Comparison of ENCODE assay signal across 21 mouse cellular contexts in the genomic region with DNA sequence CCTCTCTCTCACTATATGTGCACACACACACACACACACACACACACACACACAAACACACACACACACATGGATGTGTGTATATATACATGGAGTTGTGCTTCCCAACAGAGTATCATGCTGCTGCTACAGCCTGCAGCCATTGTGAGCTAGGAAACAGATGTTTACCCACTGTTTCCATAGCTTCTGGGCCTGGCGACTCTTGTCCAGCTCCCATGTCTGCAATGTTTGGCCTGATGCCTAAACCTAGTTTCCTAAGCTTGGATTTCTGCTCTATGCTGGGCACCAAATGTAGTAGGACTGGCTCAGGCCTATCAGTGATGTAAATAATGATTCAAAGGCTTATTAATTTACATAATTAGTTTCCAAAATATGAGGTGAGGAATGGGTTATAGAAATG.
DNase-seq lines count a peak whose midpoint lies in the region; ATAC-seq and TF ChIP-seq lines count a peak whose summit lies in the region.
"Had no signal": no experiment of that assay in that cellular context is flagged by ENCODE, and none has a peak within 500 bp of the region (broad histone marks: within the 10 kb centered on the region; RNA-seq: fewer than 3 reads in every experiment).

No protein-coding gene starts in this region.

- H3K4me1 ChIP-seq in lung, embryonic 14.5 days (ENCODE audit: insufficient read depth), result no peaks in the 10 kb centered on the region
- H3K4me1 ChIP-seq in limb, embryonic 14.5 days (ENCODE audit: control insufficient read depth, insufficient read depth, low read length), result no peaks in the 10 kb centered on the region
- H3K4me1 ChIP-seq in forebrain, embryonic 15.5 days, result no peaks in the 10 kb centered on the region
- H3K4me1 ChIP-seq: embryonic facial prominence, embryonic 13.5 days; forebrain, embryonic 12.5 days; heart, embryonic 13.5 days had no signal

- H3K27ac ChIP-seq in lung, embryonic 14.5 days (ENCODE audit: low read depth), result no peak overlapping the region
- no peak overlapping the region for H3K27ac ChIP-seq in limb, embryonic 14.5 days (replicated peaks; ENCODE audit: low read depth, low read length)
- H3K27ac ChIP-seq in forebrain, embryonic 15.5 days (replicated peaks), result no peak overlapping the region
- H3K27ac ChIP-seq: embryonic facial prominence, embryonic 13.5 days; forebrain, embryonic 12.5 days; gastrocnemius, adult 2 months; heart, embryonic 13.5 days had no signal

- no peak for TF ChIP-seq CTCF in lung, embryonic 14.5 days (IDR thresholded peaks at IDR 0.05; ENCODE audit: low read depth)

- no peaks in the 10 kb centered on the region for H3K9me3 ChIP-seq in lung, embryonic 14.5 days (ENCODE audit: low read depth, low read length)
- H3K9me3 ChIP-seq in limb, embryonic 14.5 days (ENCODE audit: control insufficient read depth, low read length), result no peaks in the 10 kb centered on the region
- H3K9me3 ChIP-seq in forebrain, embryonic 15.5 days, result no peaks in the 10 kb centered on the region
- H3K9me3 ChIP-seq: embryonic facial prominence, embryonic 13.5 days; forebrain, embryonic 12.5 days had no signal

- ATAC-seq in cerebellum, adult (ENCODE audit: insufficient number of reproducible peaks, low FRiP score, low TSS enrichment), result no peak
- peak; percentile 75; the same call in 1 of the 2 replicates for ATAC-seq in lung, embryonic 14.5 days (ENCODE audit: insufficient read depth)
- no peak for ATAC-seq in limb, embryonic 14.5 days (ENCODE audit: low FRiP score, low read depth)
- no peak for ATAC-seq in forebrain, embryonic 15.5 days (replicated peaks)
- ATAC-seq: activated CD4-positive, CD25-positive, alpha-beta regulatory T cell, adult 4 months; hindbrain, embryonic 16.5 days; Patski had no signal

- H3K4me3 ChIP-seq in lung, embryonic 14.5 days (ENCODE audit: low read depth, low read length), result no peak overlapping the region
- no peak overlapping the region for H3K4me3 ChIP-seq in limb, embryonic 14.5 days (replicated peaks; ENCODE audit: low read length)
- no peak overlapping the region for H3K4me3 ChIP-seq in forebrain, embryonic 15.5 days
- H3K4me3 ChIP-seq: embryonic facial prominence, embryonic 13.5 days; forebrain, embryonic 12.5 days; gastrocnemius, adult 2 months; heart, embryonic 13.5 days had no signal

- no peaks in the 10 kb centered on the region for H3K36me3 ChIP-seq in lung, embryonic 14.5 days (ENCODE audit: insufficient read depth)
- no peaks in the 10 kb centered on the region for H3K36me3 ChIP-seq in limb, embryonic 14.5 days (ENCODE audit: control insufficient read depth, insufficient read depth, low read length)
- no peaks in the 10 kb centered on the region for H3K36me3 ChIP-seq in forebrain, embryonic 15.5 days
- H3K36me3 ChIP-seq: embryonic facial prominence, embryonic 13.5 days; forebrain, embryonic 12.5 days; heart, embryonic 13.5 days had no signal

- no peaks in the 10 kb centered on the region for H3K27me3 ChIP-seq in lung, embryonic 14.5 days (ENCODE audit: insufficient read depth, low read length)
- no peaks in the 10 kb centered on the region for H3K27me3 ChIP-seq in limb, embryonic 14.5 days (ENCODE audit: control insufficient read depth, insufficient read depth, low read length)
- H3K27me3 ChIP-seq in forebrain, embryonic 15.5 days, result no peaks in the 10 kb centered on the region
- H3K27me3 ChIP-seq: embryonic facial prominence, embryonic 13.5 days; forebrain, embryonic 12.5 days; heart, embryonic 13.5 days had no signal

- H3K4me2 ChIP-seq in lung, embryonic 14.5 days, result no peak overlapping the region
- H3K4me2 ChIP-seq in limb, embryonic 14.5 days (replicated peaks; ENCODE audit: low read depth, low read length, severe bottlenecking), result no peak overlapping the region
- no peak overlapping the region for H3K4me2 ChIP-seq in forebrain, embryonic 15.5 days (replicated peaks)
- H3K4me2 ChIP-seq: embryonic facial prominence, embryonic 13.5 days; forebrain, embryonic 12.5 days; heart, embryonic 13.5 days had no signal

- WGBS in lung, embryonic 14.5 days, result 33% methylated on average over 1 of the region's 1 CpGs
- 61% methylated on average over 1 of the region's 1 CpGs for WGBS in limb, embryonic 14.5 days
- 42% methylated on average over 1 of the region's 1 CpGs for WGBS in forebrain, embryonic 15.5 days

- no peak for TF ChIP-seq POLR2A in limb, embryonic 14.5 days (IDR thresholded peaks at IDR 0.05; ENCODE audit: borderline replicate concordance, extremely low read depth, insufficient read depth, insufficient read length)

- H3K9ac ChIP-seq in lung, embryonic 14.5 days, result no peak overlapping the region
- H3K9ac ChIP-seq in limb, embryonic 14.5 days (ENCODE audit: low read depth, low read length, severe bottlenecking), result no peak overlapping the region
- H3K9ac ChIP-seq in forebrain, embryonic 15.5 days (replicated peaks), result no peak overlapping the region
- H3K9ac ChIP-seq: embryonic facial prominence, embryonic 13.5 days; forebrain, embryonic 12.5 days; heart, embryonic 13.5 days had no signal

- DNase-seq in cerebellum, postnatal 10 days, result peak; percentile 3 to 8
- peak; percentile 64 for DNase-seq in lung, embryonic 14.5 days
- DNase-seq in lung, postnatal 36 days, result no peak
- DNase-seq in MN1 (ENCODE audit: low spot score), result peak; percentile 46
- DNase-seq in limb, embryonic 14.5 days (ENCODE audit: low spot score), result peak; percentile 42
- DNase-seq: adrenal gland, adult 2 months; cerebellum, adult 11-12 months; cerebellum, adult 9-10 months; cerebellum, postnatal 36 days; gastrocnemius, adult 2 months; gastrocnemius, postnatal 25 days; heart, adult 11 months; heart, postnatal 36 days had no signal
